Mouse (Mus musculus): ENCODE measurements at regions not wholly inside any gene's neighbourhood (a gene's known extent, or its start where the extent isn't known, plus 50 kb on each side); places are given as distances from the start of the nearest gene placed in this dataset.
"Not testable (repeated sequence)": the region's sequence is repeated elsewhere in the genome, so short reads cannot be mapped to it uniquely, and the experiment has no call there.

DNA sequence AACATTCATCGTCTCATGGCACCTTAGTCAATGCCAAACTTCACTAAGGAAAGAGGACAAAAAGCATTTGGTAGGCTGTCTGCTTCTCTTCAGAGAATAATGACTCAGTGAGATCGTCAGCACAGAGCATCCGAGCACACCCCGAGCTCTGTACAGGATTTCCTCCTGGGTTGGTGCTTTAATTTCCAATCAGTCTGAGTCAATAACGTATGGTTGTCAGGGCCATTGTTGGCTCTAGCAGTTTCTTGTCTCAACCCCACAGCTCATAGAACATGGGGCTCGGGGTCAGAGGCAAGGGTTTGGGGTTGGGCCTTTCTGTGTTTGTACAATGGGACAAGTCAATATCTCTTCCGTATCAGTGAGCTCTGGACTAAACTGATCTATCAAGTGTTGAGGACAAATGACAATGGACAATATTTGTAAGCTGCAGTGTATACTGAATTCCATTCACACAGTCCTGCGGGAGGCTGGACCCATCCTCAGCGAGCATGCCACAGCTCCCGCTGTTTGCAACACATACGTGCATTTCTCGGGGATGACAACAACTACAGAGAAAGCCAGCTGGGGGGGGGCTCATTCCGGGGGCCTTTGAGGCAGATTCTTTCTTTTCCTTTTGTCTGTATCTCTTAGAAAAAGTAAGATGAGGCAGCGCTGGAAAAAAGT, 116.8 kb upstream of the Cdk6 start:
- DNase-seq (ENCODE audit: low spot score); H3K9me3 ChIP-seq (replicated peaks; ENCODE audit: control insufficient read depth, low read length); H3K27ac ChIP-seq (ENCODE audit: low read depth, low read length); H3K4me2 ChIP-seq (ENCODE audit: low read length); H3K4me3 ChIP-seq (ENCODE audit: low read depth, low read length); H3K4me1 ChIP-seq (ENCODE audit: control insufficient read depth, insufficient read depth, low read length); H3K9ac ChIP-seq (ENCODE audit: low read length); ATAC-seq; H3K27me3 ChIP-seq (replicated peaks; ENCODE audit: control insufficient read depth, insufficient read depth, low read length); H3K36me3 ChIP-seq (ENCODE audit: control insufficient read depth, insufficient read depth, low read length): not testable (repeated sequence)
- 77% methylated on average over 14 of the region's 14 CpGs for WGBS

DNA sequence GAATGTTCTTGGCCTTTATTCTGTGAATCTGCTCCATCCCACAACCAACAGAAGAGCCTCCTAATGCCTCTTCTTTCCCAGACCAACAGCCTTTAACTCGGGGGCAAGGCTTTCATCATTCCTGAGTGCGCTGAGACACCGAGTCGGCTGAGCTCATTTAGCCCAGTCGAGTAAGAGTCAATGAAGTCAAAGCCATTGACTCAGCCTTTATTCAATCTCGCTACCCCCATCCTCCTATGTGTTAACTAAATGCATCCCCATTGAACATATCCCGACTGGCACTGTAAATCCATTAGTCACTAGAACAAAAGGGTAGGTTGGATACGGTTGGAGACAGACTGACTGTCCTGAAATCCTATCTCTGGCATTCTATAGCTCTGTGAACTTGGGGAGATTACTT, 115.9 kb upstream of the Cdk6 start:
- ATAC-seq; H3K4me3 ChIP-seq (ENCODE audit: low read depth, low read length); H3K4me1 ChIP-seq (ENCODE audit: control insufficient read depth, insufficient read depth, low read length); DNase-seq (ENCODE audit: low spot score); H3K9ac ChIP-seq (ENCODE audit: low read length); H3K4me2 ChIP-seq (ENCODE audit: low read length); H3K27ac ChIP-seq (ENCODE audit: low read depth, low read length); H3K27me3 ChIP-seq (replicated peaks; ENCODE audit: control insufficient read depth, insufficient read depth, low read length); H3K36me3 ChIP-seq (ENCODE audit: control insufficient read depth, insufficient read depth, low read length); H3K9me3 ChIP-seq (replicated peaks; ENCODE audit: control insufficient read depth, low read length): not testable (repeated sequence)
- 54% methylated on average over 8 of the region's 8 CpGs for WGBS

DNA sequence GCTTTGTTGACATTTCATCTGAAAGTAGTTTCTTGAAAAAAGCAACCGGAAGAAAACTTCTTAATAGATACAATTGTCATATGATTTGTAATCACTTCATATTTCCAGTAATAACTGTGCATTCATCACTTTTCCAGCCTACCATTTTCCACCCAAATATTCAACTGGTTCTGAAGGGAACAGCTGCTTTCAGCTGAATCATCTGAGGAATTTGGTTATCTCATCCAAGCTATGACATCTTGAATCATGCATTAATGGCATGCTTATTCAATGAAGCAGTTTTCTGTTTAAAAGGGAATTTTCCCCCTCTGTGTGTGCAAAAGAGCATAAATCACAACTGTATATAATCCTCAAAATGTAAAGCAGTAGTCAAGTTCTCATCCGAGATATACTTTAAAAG, 97.2 kb upstream of the Cdk6 start:
- WGBS, result 74% methylated on average over 2 of the region's 2 CpGs
- not testable (repeated sequence) for DNase-seq (ENCODE audit: low spot score)

DNA sequence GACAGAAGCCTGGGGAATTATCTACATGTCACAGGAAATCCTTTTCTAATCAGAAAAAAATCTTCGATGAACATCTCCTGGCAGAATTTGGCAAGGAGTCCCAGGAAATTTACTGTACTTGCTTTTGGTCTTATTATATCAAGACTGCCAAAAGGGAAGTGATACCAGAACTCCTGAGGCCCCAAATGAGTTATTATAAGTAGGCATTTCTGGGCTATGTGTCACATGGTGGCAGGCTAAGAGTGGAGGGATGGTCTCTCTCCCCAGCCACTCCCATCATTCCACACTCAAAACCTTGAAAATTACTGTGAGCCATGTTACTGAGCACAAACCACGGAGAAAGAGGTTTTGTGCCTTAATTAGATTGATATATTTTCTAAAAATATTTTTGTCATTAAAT, 94.0 kb upstream of the Cdk6 start:
- Histone ChIP-seq H3K9ac (ENCODE audit: low read length) (no peak overlapping the region), H3K4me1 (ENCODE audit: control insufficient read depth, insufficient read depth, low read length) (no peaks in the 10 kb centered on the region), H3K9me3 (replicated peaks; ENCODE audit: control insufficient read depth, low read length) (no peaks in the 10 kb centered on the region), H3K27me3 (replicated peaks; ENCODE audit: control insufficient read depth, insufficient read depth, low read length) (no peaks in the 10 kb centered on the region), H3K27ac (ENCODE audit: low read depth, low read length) (no peak overlapping the region), H3K4me3 (ENCODE audit: low read depth, low read length) (no peak overlapping the region), H3K36me3 (ENCODE audit: control insufficient read depth, insufficient read depth, low read length) (no peaks in the 10 kb centered on the region), H3K4me2 (ENCODE audit: low read length) (no peak overlapping the region)
- DNase-seq (ENCODE audit: low spot score) (no peak), ATAC-seq (no peak)
- WGBS, result 86% methylated on average over 2 of the region's 2 CpGs

More for the DNA sequence above, 97.2 kb upstream of the Cdk6 start:
- not testable (repeated sequence) for H3K9me3 ChIP-seq (replicated peaks; ENCODE audit: control insufficient read depth, low read length); H3K27ac ChIP-seq (ENCODE audit: low read depth, low read length); H3K4me3 ChIP-seq (ENCODE audit: low read depth, low read length); H3K4me1 ChIP-seq (ENCODE audit: control insufficient read depth, insufficient read depth, low read length); ATAC-seq; H3K4me2 ChIP-seq (ENCODE audit: low read length); H3K36me3 ChIP-seq (ENCODE audit: control insufficient read depth, insufficient read depth, low read length); H3K9ac ChIP-seq (ENCODE audit: low read length); H3K27me3 ChIP-seq (replicated peaks; ENCODE audit: control insufficient read depth, insufficient read depth, low read length)

DNA sequence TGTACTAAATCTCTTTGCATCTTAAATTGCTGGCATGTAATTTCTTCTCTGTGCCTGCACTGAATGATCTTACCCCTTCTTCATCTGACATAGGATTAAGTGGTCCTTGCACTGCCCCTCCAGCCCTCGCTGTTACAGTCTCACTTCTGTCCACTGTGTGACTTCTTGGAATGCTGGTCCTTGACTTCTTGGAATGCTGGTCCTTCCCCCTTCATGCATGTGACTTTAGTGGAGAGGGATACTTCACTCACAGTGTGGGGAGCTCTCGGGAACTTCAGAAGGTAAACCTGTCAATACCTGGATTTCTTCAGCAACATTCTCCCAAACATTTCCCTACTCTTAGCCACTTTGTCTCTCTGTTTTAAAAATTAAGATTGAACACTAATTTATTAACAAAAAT, 91.0 kb upstream of the Cdk6 start:
- no peak overlapping the region for H3K4me2 ChIP-seq (ENCODE audit: low read length)
- DNase-seq (ENCODE audit: low spot score), result no peak
- no peak overlapping the region for H3K9ac ChIP-seq (ENCODE audit: low read length)
- H3K36me3 ChIP-seq (ENCODE audit: control insufficient read depth, insufficient read depth, low read length), result no peaks in the 10 kb centered on the region
- no peak for ATAC-seq
- no peak overlapping the region for H3K27ac ChIP-seq (ENCODE audit: low read depth, low read length)
- WGBS, result 79% methylated on average over 2 of the region's 2 CpGs
- no peaks in the 10 kb centered on the region for H3K27me3 ChIP-seq (replicated peaks; ENCODE audit: control insufficient read depth, insufficient read depth, low read length)
- no peak overlapping the region for H3K4me3 ChIP-seq (ENCODE audit: low read depth, low read length)
- H3K4me1 ChIP-seq (ENCODE audit: control insufficient read depth, insufficient read depth, low read length), result no peaks in the 10 kb centered on the region
- H3K9me3 ChIP-seq (replicated peaks; ENCODE audit: control insufficient read depth, low read length), result no peaks in the 10 kb centered on the region

DNA sequence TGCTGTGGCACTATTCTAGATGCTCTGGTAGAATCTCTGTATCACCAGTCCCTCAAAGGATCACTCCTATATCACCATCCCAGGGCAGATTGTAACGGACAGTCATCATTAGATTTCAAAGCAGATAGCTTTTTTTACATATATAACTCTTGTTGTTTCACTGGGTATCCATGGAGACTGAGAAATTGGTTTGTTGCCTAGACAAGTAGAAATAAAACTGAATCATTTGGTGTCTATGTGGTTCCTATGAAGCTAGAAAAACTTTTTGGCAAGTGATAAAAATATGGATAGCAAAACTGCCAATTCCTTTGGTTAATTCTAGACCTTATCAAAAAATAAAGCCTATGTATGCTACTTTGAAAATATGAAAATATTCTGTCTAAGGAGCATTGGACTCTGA, 81.0 kb upstream of the Cdk6 start:
- no peak overlapping the region for H3K4me3 ChIP-seq (ENCODE audit: low read depth, low read length)
- H3K9me3 ChIP-seq (replicated peaks; ENCODE audit: control insufficient read depth, low read length), result no peaks in the 10 kb centered on the region
- no peak for DNase-seq (ENCODE audit: low spot score)
- H3K27ac ChIP-seq (ENCODE audit: low read depth, low read length), result no peak overlapping the region
- no peak overlapping the region for H3K9ac ChIP-seq (ENCODE audit: low read length)
- WGBS, result 79% methylated on average over 1 of the region's 1 CpGs
- no peaks in the 10 kb centered on the region for H3K36me3 ChIP-seq (ENCODE audit: control insufficient read depth, insufficient read depth, low read length)
- no peaks in the 10 kb centered on the region for H3K4me1 ChIP-seq (ENCODE audit: control insufficient read depth, insufficient read depth, low read length)
- H3K4me2 ChIP-seq (ENCODE audit: low read length), result no peak overlapping the region
- no peak for ATAC-seq
- no peaks in the 10 kb centered on the region for H3K27me3 ChIP-seq (replicated peaks; ENCODE audit: control insufficient read depth, insufficient read depth, low read length)

DNA sequence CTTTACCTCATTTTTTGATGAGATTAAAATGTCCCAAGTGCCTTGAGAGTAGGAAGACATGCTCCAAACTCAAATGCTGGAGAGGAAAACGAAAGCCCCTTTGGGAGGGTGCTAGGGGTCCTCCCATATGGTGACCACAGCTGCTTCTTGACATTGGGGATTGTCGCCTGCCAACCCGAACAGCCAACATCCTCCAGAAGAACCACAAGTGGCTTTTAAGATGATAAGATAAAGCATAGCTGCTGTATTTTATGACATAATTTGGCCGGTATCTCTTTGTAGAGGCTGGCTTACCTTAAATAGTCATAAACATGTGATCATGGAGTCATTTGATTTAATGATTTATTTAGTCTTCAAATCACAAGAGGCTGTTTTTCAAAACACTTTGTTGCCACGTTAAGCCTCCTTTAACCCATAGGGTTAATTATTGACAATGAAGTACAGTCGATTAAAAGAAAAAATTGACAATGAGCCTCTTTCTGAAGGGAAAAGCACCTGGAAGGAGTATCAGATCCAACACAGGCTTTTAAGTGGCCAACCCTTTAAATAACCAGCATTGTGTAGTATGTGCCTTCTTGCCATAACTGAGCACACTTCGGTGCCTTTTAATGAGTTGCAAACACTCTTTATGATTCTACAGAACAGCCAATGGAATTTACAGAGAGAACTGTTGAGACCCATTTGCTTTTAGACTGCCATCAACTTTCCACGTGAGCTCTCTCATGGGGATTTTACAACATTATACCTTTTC, 76.1 kb upstream of the Cdk6 start:
- not testable (repeated sequence) for H3K36me3 ChIP-seq (ENCODE audit: control insufficient read depth, insufficient read depth, low read length); H3K4me1 ChIP-seq (ENCODE audit: control insufficient read depth, insufficient read depth, low read length); H3K27me3 ChIP-seq (replicated peaks; ENCODE audit: control insufficient read depth, insufficient read depth, low read length); DNase-seq (ENCODE audit: low spot score); ATAC-seq; H3K4me3 ChIP-seq (ENCODE audit: low read depth, low read length); H3K27ac ChIP-seq (ENCODE audit: low read depth, low read length); H3K4me2 ChIP-seq (ENCODE audit: low read length); H3K9me3 ChIP-seq (replicated peaks; ENCODE audit: control insufficient read depth, low read length); H3K9ac ChIP-seq (ENCODE audit: low read length)
- WGBS, result 88% methylated on average over 8 of the region's 8 CpGs

DNA sequence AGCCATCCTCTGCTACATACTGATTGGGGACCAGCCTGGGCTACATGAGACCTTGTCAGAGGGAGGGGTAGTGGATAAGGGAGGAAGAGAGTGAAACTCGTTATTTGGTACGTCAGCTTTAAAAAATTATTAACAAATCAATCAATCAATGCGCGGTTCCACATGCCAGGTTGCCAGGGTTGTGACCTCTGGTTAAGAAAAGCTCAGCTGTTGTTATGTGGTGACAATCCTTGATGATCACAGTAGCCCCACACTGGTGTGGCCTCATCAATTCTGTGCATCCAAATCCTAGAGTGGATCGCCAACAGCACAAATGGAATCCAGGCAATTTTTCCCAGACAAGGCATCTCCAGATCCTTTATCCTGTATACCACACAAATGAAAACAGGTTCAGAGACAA, 74.3 kb upstream of the Cdk6 start:
- no peak for ATAC-seq
- WGBS, result 85% methylated on average over 5 of the region's 5 CpGs

DNA sequence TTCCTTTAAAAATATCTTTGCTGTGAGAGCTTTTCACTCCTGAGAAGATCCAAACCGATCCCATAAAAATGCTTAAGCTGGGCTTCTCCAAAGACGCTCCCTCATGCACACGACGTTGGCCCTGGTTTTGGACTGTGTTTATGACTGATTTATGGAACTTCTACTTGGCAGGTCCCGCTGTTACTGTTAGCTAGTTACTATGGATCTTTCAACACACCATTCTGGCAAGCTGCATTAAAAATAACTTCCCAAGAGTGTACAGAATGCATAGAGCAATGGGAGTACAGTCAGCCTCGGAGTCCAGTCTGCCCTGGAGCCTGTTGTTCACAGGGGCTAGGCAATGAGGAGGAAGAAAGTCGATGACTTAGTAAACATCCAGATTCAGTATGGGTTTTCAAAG, 71.5 kb upstream of the Cdk6 start:
- H3K9me3 ChIP-seq (replicated peaks; ENCODE audit: control insufficient read depth, low read length), result no peaks in the 10 kb centered on the region
- no peaks in the 10 kb centered on the region for H3K27me3 ChIP-seq (replicated peaks; ENCODE audit: control insufficient read depth, insufficient read depth, low read length)
- WGBS, result 87% methylated on average over 7 of the region's 7 CpGs
- H3K27ac ChIP-seq (ENCODE audit: low read depth, low read length), result no peak overlapping the region
- H3K4me2 ChIP-seq (ENCODE audit: low read length), result no peak overlapping the region
- ATAC-seq, result no peak
- H3K9ac ChIP-seq (ENCODE audit: low read length), result no peak overlapping the region
- DNase-seq (ENCODE audit: low spot score), result no peak
- no peaks in the 10 kb centered on the region for H3K36me3 ChIP-seq (ENCODE audit: control insufficient read depth, insufficient read depth, low read length)
- no peak overlapping the region for H3K4me3 ChIP-seq (ENCODE audit: low read depth, low read length)
- no peaks in the 10 kb centered on the region for H3K4me1 ChIP-seq (ENCODE audit: control insufficient read depth, insufficient read depth, low read length)

More for the DNA sequence above, 74.3 kb upstream of the Cdk6 start:
- DNase-seq (ENCODE audit: low spot score), result no peak
- no peaks in the 10 kb centered on the region for H3K36me3 ChIP-seq (ENCODE audit: control insufficient read depth, insufficient read depth, low read length)
- H3K9ac ChIP-seq (ENCODE audit: low read length), result no peak overlapping the region
- H3K27me3 ChIP-seq (replicated peaks; ENCODE audit: control insufficient read depth, insufficient read depth, low read length), result no peaks in the 10 kb centered on the region
- no peak overlapping the region for H3K4me3 ChIP-seq (ENCODE audit: low read depth, low read length)
- H3K9me3 ChIP-seq (replicated peaks; ENCODE audit: control insufficient read depth, low read length), result no peaks in the 10 kb centered on the region
- H3K27ac ChIP-seq (ENCODE audit: low read depth, low read length), result no peak overlapping the region
- H3K4me2 ChIP-seq (ENCODE audit: low read length), result no peak overlapping the region
- H3K4me1 ChIP-seq (ENCODE audit: control insufficient read depth, insufficient read depth, low read length), result no peaks in the 10 kb centered on the region

Measured in forebrain, embryonic 14.5 days (tissue).